Mouse (Mus musculus): ENCODE measurements around the gene Cand1. TPM values are rescaled to one million over a fixed set of nuclear protein-coding genes. Genes with fewer than 3 reads are reported as not detected.

Cand1 gene
- total and polyA plus RNA-seq, 3 experiments: 59.4 to 187 (median 161) TPM

DNA sequence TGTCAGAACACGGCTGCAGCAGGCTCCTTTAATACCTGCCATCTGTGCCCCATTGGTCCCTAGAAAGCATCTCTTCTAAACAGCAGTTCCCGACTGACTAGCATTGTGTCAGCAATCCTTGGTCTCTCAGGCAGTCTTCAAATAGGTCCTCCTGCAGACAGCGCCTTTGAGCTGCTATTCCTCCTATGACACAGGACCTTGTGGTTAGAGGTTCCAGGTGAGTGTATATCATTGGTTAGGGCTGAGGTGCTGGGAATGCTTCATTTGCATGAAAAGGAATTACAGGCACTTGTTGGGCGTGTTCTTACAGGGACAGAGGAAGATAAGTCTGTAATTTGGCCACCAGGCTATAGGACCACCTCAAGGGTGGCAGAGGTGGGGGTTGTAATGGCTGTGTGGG lies 90.6 kb downstream of the Cand1 start:
- Histone ChIP-seq H3K36me3 (ENCODE audit: control insufficient read depth in 1 of 2, insufficient read depth in 2 of 2, low read length in 2 of 2) (no peaks in the 10 kb centered on the region), H3K4me1 (ENCODE audit: control insufficient read depth in 1 of 2, insufficient read depth in 2 of 2, low read length in 2 of 2) (no peaks in the 10 kb centered on the region), H3K27ac (ENCODE audit: control insufficient read depth, low read depth, low read length) (no peak overlapping the region), H3K79me2 (ENCODE audit: control insufficient read depth, insufficient read depth, low read length, poor library complexity) (no peaks in the 10 kb centered on the region), H3K9ac (ENCODE audit: control insufficient read depth, low read depth, low read length, poor library complexity, severe bottlenecking) (no peak overlapping the region), H3K27me3 (ENCODE audit: control insufficient read depth in 1 of 2, insufficient read depth in 2 of 2, low read length in 2 of 2) (no peaks in the 10 kb centered on the region), H3K4me3 (ENCODE audit: control insufficient read depth in 1 of 2, insufficient read depth in 1 of 2, low read depth in 2 of 2, low read length in 2 of 2) (no peak overlapping the region), H3K9me3 (replicated peaks; ENCODE audit: insufficient read depth, low read length) (no peaks in the 10 kb centered on the region)
- DNase-seq (ENCODE audit: low read depth, low spot score): no peak
- TF ChIP-seq TBP (IDR thresholded peaks at IDR 0.05; ENCODE audit: low read depth, low read length): no peak
- no peak for TF ChIP-seq ELF1 (IDR thresholded peaks at IDR 0.05; ENCODE audit: low read depth, low read length)
- no peak for TF ChIP-seq SIN3A (IDR thresholded peaks at IDR 0.05; ENCODE audit: low read length)
- no peak for TF ChIP-seq UBTF (IDR thresholded peaks at IDR 0.05; ENCODE audit: borderline replicate concordance, insufficient read depth, low read depth, low read length)
- no peak for TF ChIP-seq MAFK (IDR thresholded peaks at IDR 0.05; ENCODE audit: borderline replicate concordance, low read depth, low read length)
- TF ChIP-seq BHLHE40 (IDR thresholded peaks at IDR 0.05; ENCODE audit: borderline replicate concordance, low read depth, low read length): no peak
- TF ChIP-seq MAZ (IDR thresholded peaks at IDR 0.05; ENCODE audit: low read depth, low read length): no peak
- no peak for TF ChIP-seq TCF12 (IDR thresholded peaks at IDR 0.05; ENCODE audit: low read depth, low read length)

Other genes with a start within 250 kb of the Cand1 start
- not detected in 2 replicates for gene Grip1, start 213.8 kb upstream of the Cand1 start, total RNA-seq (2012; rRNA removed)
- gene Grip1, start 213.8 kb upstream of the Cand1 start, polyA plus RNA-seq (2012; ENCODE audit: insufficient read depth in 1 of 2, insufficient read length in 2 of 2, low read depth in 1 of 2, low replicate concordance in 2 of 2, missing spikeins in 1 of 2): under 1 TPM in 1 of 2 experiments, not detected in 1; 0.04 TPM